Mouse (Mus musculus): ENCODE results near the gene Mrpl1. TPM values are rescaled to one million over a fixed set of nuclear protein-coding genes. Genes with fewer than 3 reads are reported as not detected.
A peak's percentile ranks its signal among the peaks of the same experiment; 100 is the strongest.

Gene Mrpl1
- polyA plus RNA-seq, 1 experiment from 2014 or later = 26.8 TPM

GRCm38 (mm10) chr5:96267017-96267702, 57.9 kb downstream of the Mrpl1 start:
- no peak overlapping the region for H3K9ac ChIP-seq (replicated peaks; ENCODE audit: low read length)
- ATAC-seq (ENCODE audit: low FRiP score, low TSS enrichment) = no peak
- H3K27ac ChIP-seq (ENCODE audit: low read length) = no peak overlapping the region
- WGBS = 61% methylated on average over 3 of the region's 3 CpGs
- no peak overlapping the region for H3K4me2 ChIP-seq (replicated peaks; ENCODE audit: low read depth, low read length)
- H3K36me3 ChIP-seq (ENCODE audit: insufficient read depth, low read length) = peaks cover 6% of the 10 kb centered on the region
- H3K4me1 ChIP-seq (ENCODE audit: insufficient read depth, low read length) = no peaks in the 10 kb centered on the region
- H3K27me3 ChIP-seq (ENCODE audit: insufficient read depth, low read length) = no peaks in the 10 kb centered on the region
- H3K4me3 ChIP-seq (ENCODE audit: low read length) = no peak overlapping the region
- no peaks in the 10 kb centered on the region for H3K9me3 ChIP-seq (ENCODE audit: low read length)

- Histone ChIP-seq H3K4me2 (replicated peaks; ENCODE audit: low read depth, low read length) (no peak overlapping the region), H3K27me3 (ENCODE audit: insufficient read depth, low read length) (no peaks in the 10 kb centered on the region), H3K4me3 (ENCODE audit: low read length) (no peak overlapping the region), H3K4me1 (ENCODE audit: insufficient read depth, low read length) (no peaks in the 10 kb centered on the region), H3K27ac (ENCODE audit: low read length) (no peak overlapping the region), H3K9me3 (ENCODE audit: low read length) (no peaks in the 10 kb centered on the region), H3K9ac (replicated peaks; ENCODE audit: low read length) (no peak overlapping the region), H3K36me3 (ENCODE audit: insufficient read depth, low read length) (no peaks in the 10 kb centered on the region)
- no peak for ATAC-seq (ENCODE audit: low FRiP score, low TSS enrichment)
- WGBS = 89% methylated on average over 6 of the region's 6 CpGs
These were observed 61.8 kb downstream of the Mrpl1 start for GRCm38 (mm10) chr5:96271070-96271469.

DNA sequence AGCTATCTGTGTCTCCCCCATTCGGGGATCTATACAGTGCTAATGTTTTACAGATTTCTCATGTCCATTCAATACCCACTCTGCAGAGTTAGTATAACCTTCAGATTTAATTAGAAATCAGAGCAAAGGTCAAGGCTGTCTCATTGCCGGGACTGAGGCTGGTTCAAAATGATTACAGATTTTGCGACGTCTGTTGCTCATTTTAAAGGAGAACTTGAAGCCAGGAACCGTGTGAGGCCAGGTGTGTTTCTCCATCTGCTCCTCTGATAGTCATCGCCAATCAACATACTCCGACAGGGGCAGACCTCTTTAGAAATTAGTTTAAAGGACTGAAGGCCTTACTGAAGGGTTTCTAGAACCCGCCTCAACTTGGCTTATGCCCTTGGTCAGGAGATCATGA, 96.5 kb downstream of the Mrpl1 start:
- Histone ChIP-seq H3K27ac (ENCODE audit: low read length) (no peak overlapping the region), H3K27me3 (ENCODE audit: insufficient read depth, low read length) (no peaks in the 10 kb centered on the region), H3K4me2 (replicated peaks; ENCODE audit: low read depth, low read length) (no peak overlapping the region), H3K9ac (replicated peaks; ENCODE audit: low read length) (no peak overlapping the region), H3K4me3 (ENCODE audit: low read length) (no peak overlapping the region), H3K9me3 (ENCODE audit: low read length) (no peaks in the 10 kb centered on the region), H3K36me3 (ENCODE audit: insufficient read depth, low read length) (no peaks in the 10 kb centered on the region), H3K4me1 (ENCODE audit: insufficient read depth, low read length) (0 out of 2 replicates have a peak, but pooled peaks cover under 1% of the 10 kb centered on the region)
- WGBS = 67% methylated on average over 8 of the region's 8 CpGs
- no peak for ATAC-seq (ENCODE audit: low FRiP score, low TSS enrichment)

DNA sequence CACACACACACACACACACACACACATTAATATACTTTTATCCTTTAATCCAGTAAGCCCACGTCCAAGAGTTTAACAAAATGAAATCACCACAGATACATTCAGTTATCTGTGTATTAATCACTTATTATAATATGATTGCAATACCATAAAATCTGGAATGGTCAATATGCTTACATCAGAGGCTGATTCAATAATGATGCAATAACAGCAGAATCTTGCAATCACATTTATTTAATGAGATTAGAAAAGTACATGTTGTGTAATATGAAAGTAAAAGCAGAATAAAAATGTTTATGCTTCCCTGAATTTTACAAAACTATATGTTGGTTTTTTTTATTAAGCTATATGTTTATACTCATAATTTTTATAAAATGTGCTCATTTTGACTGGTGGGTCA, 97.0 kb downstream of the Mrpl1 start:
- no peak for ATAC-seq (ENCODE audit: low FRiP score, low TSS enrichment)
- no peak overlapping the region for H3K27ac ChIP-seq (ENCODE audit: low read length)
- no peaks in the 10 kb centered on the region for H3K27me3 ChIP-seq (ENCODE audit: insufficient read depth, low read length)
- no peaks in the 10 kb centered on the region for H3K9me3 ChIP-seq (ENCODE audit: low read length)
- WGBS = 77% methylated on average over 1 of the region's 1 CpGs
- H3K4me1 ChIP-seq (ENCODE audit: insufficient read depth, low read length) = peaks cover 5% of the 10 kb centered on the region; the same call in 1 of the 2 replicates
- H3K4me2 ChIP-seq (replicated peaks; ENCODE audit: low read depth, low read length) = no peak overlapping the region
- no peak overlapping the region for H3K9ac ChIP-seq (replicated peaks; ENCODE audit: low read length)
- H3K4me3 ChIP-seq (ENCODE audit: low read length) = no peak overlapping the region
- H3K36me3 ChIP-seq (ENCODE audit: insufficient read depth, low read length) = no peaks in the 10 kb centered on the region

- no peak overlapping the region for H3K4me3 ChIP-seq (ENCODE audit: low read length)
- WGBS = 64% methylated on average over 5 of the region's 5 CpGs
- ATAC-seq (ENCODE audit: low FRiP score, low TSS enrichment) = no peak
These were observed 97.5 kb downstream of the Mrpl1 start for GRCm38 (mm10) chr5:96306826-96307225.

DNA sequence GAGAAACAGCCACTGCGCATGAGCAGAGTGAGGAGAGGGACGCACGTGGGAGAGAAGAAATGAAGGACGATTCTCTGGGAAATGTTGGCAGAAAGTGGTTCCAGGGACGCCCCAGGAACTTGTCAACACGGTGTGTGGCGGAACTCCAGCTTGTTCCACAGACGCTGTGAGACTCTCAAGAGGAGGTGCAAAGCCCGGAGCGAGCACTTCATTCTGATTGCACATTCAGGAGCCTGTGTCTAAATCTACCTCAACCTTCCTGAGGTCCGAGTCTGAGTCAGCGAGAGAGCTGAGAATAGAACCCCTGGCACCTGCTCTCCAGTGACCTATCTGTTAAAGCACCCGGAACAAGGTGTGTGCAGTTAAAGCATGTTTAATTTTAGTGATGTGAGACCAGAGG, 98.8 kb downstream of the Mrpl1 start:
- no peak for ATAC-seq (ENCODE audit: low FRiP score, low TSS enrichment)
- H3K4me1 ChIP-seq (ENCODE audit: insufficient read depth, low read length) = peaks cover 9% of the 10 kb centered on the region; the same call in 1 of the 2 replicates
- H3K4me2 ChIP-seq (replicated peaks; ENCODE audit: low read depth, low read length) = no peak overlapping the region
- 86% methylated on average over 13 of the region's 13 CpGs for WGBS
- H3K9me3 ChIP-seq (ENCODE audit: low read length) = no peaks in the 10 kb centered on the region
- H3K9ac ChIP-seq (replicated peaks; ENCODE audit: low read length) = no peak overlapping the region
- H3K27ac ChIP-seq (ENCODE audit: low read length) = no peak overlapping the region
- H3K36me3 ChIP-seq (ENCODE audit: insufficient read depth, low read length) = no peaks in the 10 kb centered on the region
- H3K4me3 ChIP-seq (ENCODE audit: low read length) = no peak overlapping the region
- no peaks in the 10 kb centered on the region for H3K27me3 ChIP-seq (ENCODE audit: insufficient read depth, low read length)

More at GRCm38 (mm10) chr5:96306826-96307225, 97.5 kb downstream of the Mrpl1 start:
- no peaks in the 10 kb centered on the region for H3K27me3 ChIP-seq (ENCODE audit: insufficient read depth, low read length)
- H3K36me3 ChIP-seq (ENCODE audit: insufficient read depth, low read length) = no peaks in the 10 kb centered on the region
- H3K4me1 ChIP-seq (ENCODE audit: insufficient read depth, low read length) = peaks cover 9% of the 10 kb centered on the region; the same call in 1 of the 2 replicates
- no peaks in the 10 kb centered on the region for H3K9me3 ChIP-seq (ENCODE audit: low read length)
- H3K27ac ChIP-seq (ENCODE audit: low read length) = no peak overlapping the region
- H3K9ac ChIP-seq (replicated peaks; ENCODE audit: low read length) = no peak overlapping the region
- no peak overlapping the region for H3K4me2 ChIP-seq (replicated peaks; ENCODE audit: low read depth, low read length)

GRCm38 (mm10) chr5:96308645-96309044, 99.4 kb downstream of the Mrpl1 start:
- no peak overlapping the region for H3K4me2 ChIP-seq (replicated peaks; ENCODE audit: low read depth, low read length)
- WGBS = 71% methylated on average over 5 of the region's 5 CpGs
- H3K27ac ChIP-seq (ENCODE audit: low read length) = no peak overlapping the region
- H3K36me3 ChIP-seq (ENCODE audit: insufficient read depth, low read length) = no peaks in the 10 kb centered on the region
- H3K4me3 ChIP-seq (ENCODE audit: low read length) = no peak overlapping the region
- H3K27me3 ChIP-seq (ENCODE audit: insufficient read depth, low read length) = no peaks in the 10 kb centered on the region
- no peak for ATAC-seq (ENCODE audit: low FRiP score, low TSS enrichment)
- H3K4me1 ChIP-seq (ENCODE audit: insufficient read depth, low read length) = peaks cover 9% of the 10 kb centered on the region; the same call in 1 of the 2 replicates
- H3K9me3 ChIP-seq (ENCODE audit: low read length) = no peaks in the 10 kb centered on the region
- H3K9ac ChIP-seq (replicated peaks; ENCODE audit: low read length) = no peak overlapping the region

- Histone ChIP-seq H3K4me2 (replicated peaks; ENCODE audit: low read depth, low read length) (no peak overlapping the region), H3K4me3 (ENCODE audit: low read length) (no peak overlapping the region), H3K36me3 (ENCODE audit: insufficient read depth, low read length) (no peaks in the 10 kb centered on the region), H3K27ac (ENCODE audit: low read length) (no peak overlapping the region), H3K9me3 (ENCODE audit: low read length) (no peaks in the 10 kb centered on the region), H3K4me1 (ENCODE audit: insufficient read depth, low read length) (peaks cover 9% of the 10 kb centered on the region; the same call in 1 of the 2 replicates), H3K9ac (replicated peaks; ENCODE audit: low read length) (no peak overlapping the region), H3K27me3 (ENCODE audit: insufficient read depth, low read length) (no peaks in the 10 kb centered on the region)
- WGBS = 87% methylated on average over 5 of the region's 5 CpGs
- no peak for ATAC-seq (ENCODE audit: low FRiP score, low TSS enrichment)
These were observed 100.3 kb downstream of the Mrpl1 start for GRCm38 (mm10) chr5:96309566-96309965.

- 37% methylated on average over 8 of the region's 8 CpGs for WGBS
- Histone ChIP-seq H3K4me1 (ENCODE audit: insufficient read depth, low read length) (peaks cover 9% of the 10 kb centered on the region; the same call in 1 of the 2 replicates), H3K27me3 (ENCODE audit: insufficient read depth, low read length) (no peaks in the 10 kb centered on the region), H3K9me3 (ENCODE audit: low read length) (no peaks in the 10 kb centered on the region), H3K4me3 (ENCODE audit: low read length) (no peak overlapping the region), H3K9ac (replicated peaks; ENCODE audit: low read length) (no peak overlapping the region), H3K36me3 (ENCODE audit: insufficient read depth, low read length) (no peaks in the 10 kb centered on the region), H3K27ac (ENCODE audit: low read length) (no peak overlapping the region), H3K4me2 (replicated peaks; ENCODE audit: low read depth, low read length) (no peak overlapping the region)
- ATAC-seq (ENCODE audit: low FRiP score, low TSS enrichment) = peak; percentile 27; the same call in 1 of the 2 replicates
These were observed 102.4 kb downstream of the Mrpl1 start for GRCm38 (mm10) chr5:96311677-96312076.

Data from kidney, embryonic 16.5 days (tissue).